Mouse (Mus musculus) embryonic fibroblast, embryonic 13.5 days (primary cell): ENCODE results near the gene Adgre5.

ENCODE experiments used
- CTCF ChIP-seq: IDR thresholded peaks from 2 replicates; pipeline ENCODE4 v1.5.1; 2011; ENCODE audit warnings: mild to moderate bottlenecking, control low read depth, low read length, moderate library complexity, borderline replicate concordance; ENCODE audit not compliant: insufficient read depth
- POLR2A ChIP-seq: IDR thresholded peaks from 2 replicates; pipeline ENCODE4 v1.6.1; 2011; ENCODE audit warnings: low read depth, mild to moderate bottlenecking, control low read depth, low read length, moderate library complexity

- TF ChIP-seq CTCF (no peak), POLR2A (no peak)
Measured at GRCm38 (mm10) chr8:83744070-83744469, 2.9 kb upstream of the Adgre5 start.
